Mouse (Mus musculus): ENCODE data around the gene Gm20388. TPM values are rescaled to one million over a fixed set of nuclear protein-coding genes. Genes with fewer than 3 reads are reported as not detected.

Gm20388 gene
- polyA plus RNA-seq, 1 experiment from 2014 or later = 7.4 TPM

GRCm38 (mm10) chr8:120550430-120550829 lies 639.8 kb downstream of the Gm20388 start:
- Histone ChIP-seq H3K4me1 (ENCODE audit: control insufficient read depth, insufficient read depth, low read length) (peaks cover 56% of the 10 kb centered on the region), H3K4me2 (ENCODE audit: low read depth, low read length) (no peak overlapping the region), H3K9ac (ENCODE audit: low read length) (no peak overlapping the region), H3K9me3 (replicated peaks; ENCODE audit: control insufficient read depth, low read length) (no peaks in the 10 kb centered on the region), H3K4me3 (replicated peaks; ENCODE audit: low read length) (no peak overlapping the region), H3K27ac (ENCODE audit: low read length) (peak overlapping the region; percentile 49), H3K36me3 (ENCODE audit: control insufficient read depth, insufficient read depth, low read length) (0 out of 2 replicates have a peak, but pooled peaks cover 3% of the 10 kb centered on the region), H3K27me3 (ENCODE audit: control insufficient read depth, insufficient read depth, low read length) (no peaks in the 10 kb centered on the region)
- no peak for ATAC-seq (ENCODE audit: insufficient read depth, low FRiP score)
- 46% methylated on average over 12 of the region's 12 CpGs for WGBS

DNA sequence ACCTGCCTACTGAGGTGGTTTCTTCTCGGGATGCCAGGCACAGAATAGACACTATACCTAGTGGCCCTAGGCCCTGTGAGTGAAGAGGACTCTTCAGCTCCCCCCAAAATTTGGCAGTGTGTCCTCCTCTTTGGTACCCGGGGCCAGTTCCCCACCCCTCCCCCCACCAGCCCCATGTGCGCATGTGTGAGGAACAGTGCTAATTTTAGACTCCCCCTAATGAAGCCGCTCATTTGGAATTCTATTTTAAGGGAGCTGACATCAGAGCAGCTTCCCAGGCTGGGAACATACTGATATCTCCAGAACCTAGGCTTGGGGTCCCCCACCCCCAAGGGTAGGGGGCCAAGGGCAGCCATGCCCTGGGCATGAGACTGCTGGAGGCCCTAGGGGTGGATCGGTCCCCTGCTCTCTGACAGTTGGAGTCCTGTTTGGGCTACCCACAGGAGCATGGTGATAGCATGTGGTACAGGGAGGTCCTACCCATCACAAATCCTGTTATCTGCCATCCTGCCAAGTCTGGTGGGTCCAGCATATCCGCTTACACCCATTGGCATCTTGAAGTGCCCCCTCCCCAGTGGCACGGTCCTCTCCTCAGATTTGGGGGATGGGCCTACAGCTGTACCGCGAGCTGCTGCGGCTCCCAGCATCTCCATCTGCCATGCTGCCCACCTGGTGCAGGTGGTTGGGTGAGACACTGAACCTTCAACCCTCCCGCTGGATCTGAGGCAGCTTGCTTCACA lies 640.5 kb downstream of the Gm20388 start:
- 75% methylated on average over 11 of the region's 11 CpGs for whole genome bisulfite sequencing
- peaks cover 56% of the 10 kb centered on the region for H3K4me1 ChIP-seq (ENCODE audit: control insufficient read depth, insufficient read depth, low read length)

DNA sequence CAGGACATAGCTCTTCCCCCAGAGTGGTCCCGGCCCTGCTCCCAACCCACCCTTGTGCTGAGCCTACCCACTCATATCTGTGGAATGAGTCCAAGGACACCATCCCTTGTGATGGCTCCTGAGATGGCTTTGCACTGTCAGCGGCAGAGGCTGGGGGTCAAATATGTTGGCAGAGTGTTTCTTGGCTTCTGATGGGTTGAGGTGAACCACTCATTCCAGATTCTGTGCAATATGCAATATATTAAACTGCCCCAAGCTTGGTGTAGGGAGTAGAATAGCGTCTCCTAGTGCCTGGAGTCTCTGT lies 641.0 kb downstream of the Gm20388 start:
- WGBS = 87% methylated on average over 3 of the region's 3 CpGs

More for the DNA sequence above, 640.5 kb downstream of the Gm20388 start:
- Histone ChIP-seq H3K27ac (ENCODE audit: low read length) (no peak overlapping the region), H3K27me3 (ENCODE audit: control insufficient read depth, insufficient read depth, low read length) (no peaks in the 10 kb centered on the region), H3K9ac (ENCODE audit: low read length) (no peak overlapping the region), H3K4me3 (replicated peaks; ENCODE audit: low read length) (no peak overlapping the region), H3K4me2 (ENCODE audit: low read depth, low read length) (no peak overlapping the region), H3K9me3 (replicated peaks; ENCODE audit: control insufficient read depth, low read length) (no peaks in the 10 kb centered on the region), H3K36me3 (ENCODE audit: control insufficient read depth, insufficient read depth, low read length) (0 out of 2 replicates have a peak, but pooled peaks cover 3% of the 10 kb centered on the region)
- ATAC-seq (ENCODE audit: insufficient read depth, low FRiP score) = no peak

DNA sequence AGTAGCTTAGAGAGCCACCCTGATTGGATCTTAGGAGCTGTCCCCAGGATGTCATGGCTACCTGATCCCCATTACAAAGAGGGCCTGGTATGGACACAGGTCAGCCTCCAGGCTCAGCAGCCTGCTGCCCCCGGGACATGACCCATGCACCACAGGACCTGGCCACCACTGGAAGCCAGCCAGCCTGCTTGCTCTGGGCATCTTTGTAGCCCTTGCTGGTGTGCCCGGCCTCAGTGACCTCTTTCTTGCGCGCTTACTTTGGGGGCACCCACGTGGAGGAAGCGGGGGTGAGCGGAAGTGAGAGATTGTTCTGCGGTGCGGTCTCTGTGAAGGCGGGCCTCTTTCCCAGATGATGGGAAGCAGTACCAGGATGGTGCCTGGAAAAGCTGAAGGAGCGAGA lies 641.9 kb downstream of the Gm20388 start:
- H3K36me3 ChIP-seq (ENCODE audit: control insufficient read depth, insufficient read depth, low read length) = 0 out of 2 replicates have a peak, but pooled peaks cover 3% of the 10 kb centered on the region
- H3K4me1 ChIP-seq (ENCODE audit: control insufficient read depth, insufficient read depth, low read length) = peaks cover 56% of the 10 kb centered on the region
- H3K9me3 ChIP-seq (replicated peaks; ENCODE audit: control insufficient read depth, low read length) = no peaks in the 10 kb centered on the region
- 84% methylated on average over 11 of the region's 11 CpGs for WGBS
- no peak overlapping the region for H3K4me2 ChIP-seq (ENCODE audit: low read depth, low read length)
- H3K4me3 ChIP-seq (replicated peaks; ENCODE audit: low read length) = no peak overlapping the region
- no peak for ATAC-seq (ENCODE audit: insufficient read depth, low FRiP score)
- no peaks in the 10 kb centered on the region for H3K27me3 ChIP-seq (ENCODE audit: control insufficient read depth, insufficient read depth, low read length)
- H3K27ac ChIP-seq (ENCODE audit: low read length) = no peak overlapping the region
- no peak overlapping the region for H3K9ac ChIP-seq (ENCODE audit: low read length)

More for the DNA sequence above, 641.0 kb downstream of the Gm20388 start:
- Histone ChIP-seq H3K27me3 (ENCODE audit: control insufficient read depth, insufficient read depth, low read length) (no peaks in the 10 kb centered on the region), H3K27ac (ENCODE audit: low read length) (no peak overlapping the region), H3K4me1 (ENCODE audit: control insufficient read depth, insufficient read depth, low read length) (peaks cover 56% of the 10 kb centered on the region), H3K9ac (ENCODE audit: low read length) (no peak overlapping the region), H3K4me3 (replicated peaks; ENCODE audit: low read length) (no peak overlapping the region), H3K4me2 (ENCODE audit: low read depth, low read length) (no peak overlapping the region), H3K9me3 (replicated peaks; ENCODE audit: control insufficient read depth, low read length) (no peaks in the 10 kb centered on the region), H3K36me3 (ENCODE audit: control insufficient read depth, insufficient read depth, low read length) (0 out of 2 replicates have a peak, but pooled peaks cover 3% of the 10 kb centered on the region)
- no peak for ATAC-seq (ENCODE audit: insufficient read depth, low FRiP score)

DNA sequence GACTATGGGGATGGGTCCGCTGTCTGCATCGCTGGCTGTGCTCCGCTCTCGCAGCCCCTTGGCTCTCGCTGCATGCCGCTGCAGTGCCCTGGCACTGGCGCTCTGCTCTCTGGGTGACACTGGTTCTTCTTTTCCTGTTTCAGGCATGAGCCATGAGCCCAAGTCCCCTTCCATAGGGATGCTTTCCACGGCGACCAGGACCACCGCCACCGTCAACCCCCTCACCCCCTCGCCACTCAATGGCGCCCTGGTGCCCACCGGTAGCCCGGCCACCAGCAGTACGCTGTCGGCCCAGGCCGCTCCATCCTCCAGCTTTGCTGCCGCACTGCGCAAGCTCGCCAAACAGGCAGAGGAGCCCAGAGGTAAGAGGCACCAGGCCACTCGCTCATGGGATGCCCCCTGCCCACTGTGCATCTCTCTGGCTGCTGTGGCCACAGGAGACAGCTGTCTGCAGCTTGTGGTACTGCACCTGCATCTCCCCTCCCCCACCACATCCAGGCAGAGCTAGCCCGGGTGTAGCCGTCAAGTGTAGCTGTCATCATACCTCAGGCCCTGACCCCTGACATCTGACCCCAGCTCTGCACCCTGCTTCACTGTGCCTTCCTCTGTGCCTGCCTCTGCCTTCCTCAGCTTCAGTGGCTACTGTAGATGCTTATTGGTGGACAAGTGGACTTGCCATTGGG lies 642.9 kb downstream of the Gm20388 start:
- H3K27ac ChIP-seq (ENCODE audit: low read length) = no peak overlapping the region
- 87% methylated on average over 24 of the region's 24 CpGs for WGBS
- no peak overlapping the region for H3K9ac ChIP-seq (ENCODE audit: low read length)
- no peaks in the 10 kb centered on the region for H3K9me3 ChIP-seq (replicated peaks; ENCODE audit: control insufficient read depth, low read length)
- no peak for ATAC-seq (ENCODE audit: insufficient read depth, low FRiP score)
- H3K4me3 ChIP-seq (replicated peaks; ENCODE audit: low read length) = no peak overlapping the region
- H3K4me2 ChIP-seq (ENCODE audit: low read depth, low read length) = no peak overlapping the region
- no peaks in the 10 kb centered on the region for H3K27me3 ChIP-seq (ENCODE audit: control insufficient read depth, insufficient read depth, low read length)
- 0 out of 2 replicates have a peak, but pooled peaks cover 3% of the 10 kb centered on the region for H3K36me3 ChIP-seq (ENCODE audit: control insufficient read depth, insufficient read depth, low read length)
- peaks cover 48% of the 10 kb centered on the region for H3K4me1 ChIP-seq (ENCODE audit: control insufficient read depth, insufficient read depth, low read length)

DNA sequence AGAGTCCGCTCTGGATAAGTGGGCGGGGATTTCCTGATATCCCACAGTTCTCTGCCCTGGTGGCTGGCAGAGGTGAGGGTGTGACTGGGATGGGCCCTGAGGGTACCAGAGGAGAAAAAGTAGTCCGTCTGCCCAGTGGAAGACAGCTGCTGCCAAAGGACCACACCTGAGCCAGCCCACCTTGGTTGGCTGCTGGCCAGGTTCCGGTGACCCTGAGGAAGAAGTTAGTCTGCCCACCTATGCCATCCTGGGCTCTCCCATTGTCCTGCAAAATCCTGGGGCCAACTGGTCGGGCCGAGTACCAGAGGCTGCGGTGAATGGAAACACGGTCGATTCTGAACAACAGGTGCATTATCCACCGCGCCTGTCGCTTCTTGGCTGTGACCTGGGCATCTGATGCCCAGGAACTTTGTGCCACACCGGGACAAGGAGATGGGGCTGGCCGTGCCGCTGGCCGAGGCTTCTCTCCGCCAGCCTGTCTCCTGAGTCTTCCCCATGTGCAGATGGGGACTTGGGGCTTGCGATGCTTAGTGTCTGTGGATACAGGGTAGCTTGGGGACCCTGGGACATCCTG lies 643.9 kb downstream of the Gm20388 start:
- Histone ChIP-seq H3K27ac (ENCODE audit: low read length) (no peak overlapping the region), H3K27me3 (ENCODE audit: control insufficient read depth, insufficient read depth, low read length) (no peaks in the 10 kb centered on the region), H3K36me3 (ENCODE audit: control insufficient read depth, insufficient read depth, low read length) (0 out of 2 replicates have a peak, but pooled peaks cover 3% of the 10 kb centered on the region), H3K4me2 (ENCODE audit: low read depth, low read length) (no peak overlapping the region), H3K4me1 (ENCODE audit: control insufficient read depth, insufficient read depth, low read length) (peaks cover 40% of the 10 kb centered on the region), H3K9ac (ENCODE audit: low read length) (no peak overlapping the region), H3K9me3 (replicated peaks; ENCODE audit: control insufficient read depth, low read length) (no peaks in the 10 kb centered on the region), H3K4me3 (replicated peaks; ENCODE audit: low read length) (no peak overlapping the region)
- ATAC-seq (ENCODE audit: insufficient read depth, low FRiP score) = no peak
- WGBS = 92% methylated on average over 18 of the region's 18 CpGs

- Histone ChIP-seq H3K9me3 (replicated peaks; ENCODE audit: control insufficient read depth, low read length) (no peaks in the 10 kb centered on the region), H3K27ac (ENCODE audit: low read length) (no peak overlapping the region), H3K4me2 (ENCODE audit: low read depth, low read length) (no peak overlapping the region), H3K27me3 (ENCODE audit: control insufficient read depth, insufficient read depth, low read length) (no peaks in the 10 kb centered on the region), H3K9ac (ENCODE audit: low read length) (peak overlapping the region; percentile 36; the same call in 1 of the 2 replicates), H3K4me1 (ENCODE audit: control insufficient read depth, insufficient read depth, low read length) (peaks cover 23% of the 10 kb centered on the region), H3K36me3 (ENCODE audit: control insufficient read depth, insufficient read depth, low read length) (0 out of 2 replicates have a peak, but pooled peaks cover 3% of the 10 kb centered on the region), H3K4me3 (replicated peaks; ENCODE audit: low read length) (no peak overlapping the region)
- ATAC-seq (ENCODE audit: insufficient read depth, low FRiP score) = no peak
- WGBS = 63% methylated on average over 20 of the region's 20 CpGs
Measured at GRCm38 (mm10) chr8:120556198-120556892, 645.7 kb downstream of the Gm20388 start.

- H3K4me1 ChIP-seq (ENCODE audit: control insufficient read depth, insufficient read depth, low read length) = peaks cover 22% of the 10 kb centered on the region
- H3K36me3 ChIP-seq (ENCODE audit: control insufficient read depth, insufficient read depth, low read length) = 0 out of 2 replicates have a peak, but pooled peaks cover 3% of the 10 kb centered on the region
- no peak for ATAC-seq (ENCODE audit: insufficient read depth, low FRiP score)
- no peaks in the 10 kb centered on the region for H3K9me3 ChIP-seq (replicated peaks; ENCODE audit: control insufficient read depth, low read length)
- no peak overlapping the region for H3K27ac ChIP-seq (ENCODE audit: low read length)
- H3K9ac ChIP-seq (ENCODE audit: low read length) = no peak overlapping the region
- H3K4me2 ChIP-seq (ENCODE audit: low read depth, low read length) = no peak overlapping the region
- WGBS = 72% methylated on average over 15 of the region's 15 CpGs
- no peaks in the 10 kb centered on the region for H3K27me3 ChIP-seq (ENCODE audit: control insufficient read depth, insufficient read depth, low read length)
- H3K4me3 ChIP-seq (replicated peaks; ENCODE audit: low read length) = no peak overlapping the region
Measured at GRCm38 (mm10) chr8:120557170-120557965, 646.7 kb downstream of the Gm20388 start.
